8 mouse cellular contexts compared by ENCODE assay signal in the genomic region with DNA sequence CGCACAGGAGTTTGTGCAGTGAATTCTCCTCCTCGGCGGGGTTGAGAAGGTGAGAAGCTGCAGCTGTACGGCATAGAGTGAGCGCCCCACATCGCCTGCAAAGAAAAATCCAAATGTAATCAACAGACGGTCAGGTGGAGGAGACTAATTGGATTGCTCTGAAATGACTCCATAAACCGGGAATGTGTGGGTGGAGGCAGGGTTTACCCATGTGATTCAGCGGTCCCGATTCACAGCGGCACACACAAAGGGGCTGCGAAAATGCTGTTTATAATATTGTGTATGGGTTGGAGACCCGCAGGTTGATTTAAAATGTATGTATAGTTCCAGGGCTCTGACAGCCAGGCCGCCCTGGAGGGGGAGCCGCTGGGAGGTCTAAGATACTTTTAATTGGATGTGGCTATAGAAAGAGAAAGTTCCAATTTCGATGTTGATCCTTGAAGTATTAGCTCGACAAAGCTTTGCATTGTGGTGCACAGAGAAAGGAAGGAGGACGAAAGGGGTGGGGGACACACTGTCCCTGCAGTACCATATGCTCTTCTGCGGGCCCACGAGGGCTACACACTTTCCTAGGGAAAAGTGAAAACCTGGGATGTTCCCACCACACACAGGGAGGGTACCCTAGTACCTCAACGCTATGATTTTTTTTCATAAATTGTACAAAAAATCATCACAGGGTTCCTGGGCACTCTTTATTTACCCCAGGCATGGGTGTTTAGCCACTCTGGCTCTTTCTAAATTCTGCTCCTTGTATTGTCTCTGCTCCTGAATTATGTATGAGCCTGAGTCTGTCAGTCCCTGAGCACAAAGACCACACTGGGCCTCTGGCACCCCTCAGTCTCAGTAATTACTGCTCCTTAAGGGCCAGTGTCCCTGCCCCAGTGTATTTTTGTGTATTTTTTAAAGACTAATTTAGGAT.
DNase-seq lines count a peak whose midpoint lies in the region; ATAC-seq and TF ChIP-seq lines count a peak whose summit lies in the region.

No protein-coding gene starts in this region.

- H3K9ac ChIP-seq in lung, embryonic 16.5 days (ENCODE audit: low read length): no peak overlapping the region
- H3K9ac ChIP-seq in forebrain, postnatal 0 days: peak overlapping the region; percentile 28; the same call in 1 of the 2 replicates

- TF ChIP-seq POLR2A in lung, adult 2 months (IDR thresholded peaks at IDR 0.05; ENCODE audit: borderline replicate concordance, extremely low read depth, low read depth, low read length): no peak

- no peak for TF ChIP-seq CTCF in lung, adult 2 months (IDR thresholded peaks at IDR 0.05; ENCODE audit: insufficient read depth, low read length)
- no peak for TF ChIP-seq CTCF in forebrain, postnatal 0 days (IDR thresholded peaks at IDR 0.05; ENCODE audit: low read depth)

- H3K27me3 ChIP-seq in lung, embryonic 16.5 days (ENCODE audit: control insufficient read depth, insufficient read depth, low read depth, low read length): no peaks in the 10 kb centered on the region
- H3K27me3 ChIP-seq in forebrain, postnatal 0 days (ENCODE audit: insufficient read depth, low read length): peaks cover 3% of the 10 kb centered on the region; the same call in 1 of the 2 replicates
- no peaks in the 10 kb centered on the region for H3K27me3 ChIP-seq in limb, embryonic 10.5 days (ENCODE audit: low read depth, poor library complexity, severe bottlenecking)

- H3K36me3 ChIP-seq in lung, embryonic 16.5 days (ENCODE audit: control insufficient read depth, insufficient read depth, low read length): no peaks in the 10 kb centered on the region
- H3K36me3 ChIP-seq in forebrain, postnatal 0 days (ENCODE audit: insufficient read depth): no peaks in the 10 kb centered on the region
- H3K36me3 ChIP-seq in limb, embryonic 10.5 days: no peaks in the 10 kb centered on the region

- no peaks in the 10 kb centered on the region for H3K4me1 ChIP-seq in lung, embryonic 16.5 days (replicated peaks; ENCODE audit: control insufficient read depth, insufficient read depth, low read length)
- H3K4me1 ChIP-seq in lung, adult 2 months (ENCODE audit: control insufficient read depth, insufficient read depth, low read length): no peaks in the 10 kb centered on the region
- peaks cover 12% of the 10 kb centered on the region; the same call in 1 of the 2 replicates for H3K4me1 ChIP-seq in forebrain, postnatal 0 days (ENCODE audit: insufficient read depth)
- peaks cover 16% of the 10 kb centered on the region for H3K4me1 ChIP-seq in limb, embryonic 10.5 days

- H3K4me2 ChIP-seq in lung, embryonic 16.5 days (ENCODE audit: low read depth, low read length): peak overlapping the region; percentile 26
- H3K4me2 ChIP-seq in forebrain, postnatal 0 days (ENCODE audit: low read depth): peak overlapping the region; percentile 44

- H3K9me3 ChIP-seq in lung, embryonic 16.5 days (ENCODE audit: control insufficient read depth, low read length): no peaks in the 10 kb centered on the region
- no peaks in the 10 kb centered on the region for H3K9me3 ChIP-seq in forebrain, postnatal 0 days (ENCODE audit: low read length)
- no peaks in the 10 kb centered on the region for H3K9me3 ChIP-seq in limb, embryonic 10.5 days (replicated peaks)

- no peak overlapping the region for H3K4me3 ChIP-seq in lung, embryonic 16.5 days (ENCODE audit: low read length)
- no peak overlapping the region for H3K4me3 ChIP-seq in lung, adult 2 months (replicated peaks; ENCODE audit: extremely low read depth, low read depth, low read length)
- peak overlapping the region; percentile 7; the same call in 1 of the 2 replicates for H3K4me3 ChIP-seq in forebrain, postnatal 0 days (ENCODE audit: low read depth, low read length)
- no peak overlapping the region for H3K4me3 ChIP-seq in limb, embryonic 10.5 days

- H3K27ac ChIP-seq in lung, embryonic 16.5 days (ENCODE audit: low read length): no peak overlapping the region
- H3K27ac ChIP-seq in forebrain, postnatal 0 days (ENCODE audit: low read depth, low read length): peak overlapping the region; percentile 29; the same call in 1 of the 2 replicates
- peak overlapping the region; percentile 44 for H3K27ac ChIP-seq in limb, embryonic 10.5 days

- WGBS in lung, embryonic 16.5 days: 39% methylated on average over 21 of the region's 21 CpGs
- 47% methylated on average over 21 of the region's 21 CpGs for WGBS in lung, adult 2 months
- 5% methylated on average over 21 of the region's 21 CpGs for WGBS in forebrain, postnatal 0 days
- WGBS in limb, embryonic 10.5 days: 54% methylated on average over 21 of the region's 21 CpGs

- DNase-seq in lung, adult 2 months: no peak
- DNase-seq in forebrain, postnatal 0 days: peak; percentile 46
- DNase-seq in limb, embryonic 10.5 days (ENCODE audit: low spot score): no peak
- peak; percentile 43 to 62 for DNase-seq in right cerebral cortex, postnatal 10 days (ENCODE audit: low spot score in 2 of 2)
- no peak for DNase-seq in spleen, postnatal 10 days (ENCODE audit: low spot score in 2 of 2)
- no peak for DNase-seq in adrenal gland, adult 8-10 months
- no peak for DNase-seq in adrenal gland, adult 18-20 months (ENCODE audit: low spot score in 2 of 2)

- ATAC-seq in lung, embryonic 16.5 days (ENCODE audit: low read depth): no peak
- peak; percentile 71 for ATAC-seq in forebrain, postnatal 0 days

Comparison
In these comparisons a context has a peak if more than half of its experiments do, and no peak if none do; other contexts are left out.
1. DNase-seq: peak in forebrain, postnatal 0 days (single experiment) and right cerebral cortex, postnatal 10 days (2 of 2); none in lung, adult 2 months (single experiment), limb, embryonic 10.5 days (single experiment), spleen, postnatal 10 days (0 of 2), adrenal gland, adult 8-10 months (single experiment) and adrenal gland, adult 18-20 months (0 of 2).